Mouse (Mus musculus) kidney, adult 10 weeks (tissue): Measurements from ENCODE around the gene Slc22a7. TPM values are rescaled to one million over a fixed set of nuclear protein-coding genes. Genes with fewer than 3 reads are reported as not detected.

ENCODE experiments used
- polyA plus RNA-seq: library from polyadenylated mRNA; stranded (reverse); fragments of 350-450 nt; fragmentation: Illumina TruSeq; extraction: RNeasy Lipid Tissue Mini Kit (QIAGEN cat#74804); gene quantifications from one replicate; pipeline ENCODE4 v1.2.3, GENCODE M21; 2014; ENCODE audit warnings: low read depth, low replicate concordance

Slc22a7 gene
- polyA plus RNA-seq = 9.3 TPM

GRCm38 (mm10) chr17:46438298-46438873 is at the start of gene Slc22a7:
Gene Slc22a7, minus strand, starts transcription at chr17:46438457.

DNA sequence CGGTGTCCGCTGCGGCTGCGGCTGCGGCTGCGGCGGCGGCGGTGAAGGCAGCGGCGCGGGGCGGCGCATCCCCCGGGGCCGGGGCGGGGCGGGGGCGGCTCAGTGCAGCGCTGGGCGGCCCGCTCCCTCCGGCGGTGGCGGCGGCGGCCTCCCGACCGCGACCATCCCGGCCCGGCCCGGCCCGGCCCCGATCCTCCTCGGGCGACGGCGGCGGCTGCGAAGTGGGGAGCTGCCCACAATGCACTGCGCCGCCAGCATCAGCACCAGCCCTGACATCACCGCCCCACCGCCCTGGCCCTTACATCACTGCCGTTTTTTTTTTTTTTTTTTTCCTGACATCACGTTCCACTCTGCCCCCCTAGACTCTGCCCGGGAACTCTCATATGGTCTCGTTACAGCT is 49.2 kb upstream of the Slc22a7 start, which contains the start of gene Ttbk1:
Ttbk1 (minus strand) TSS at position 245 of the 400 bp plus-strand sequence.

DNA sequence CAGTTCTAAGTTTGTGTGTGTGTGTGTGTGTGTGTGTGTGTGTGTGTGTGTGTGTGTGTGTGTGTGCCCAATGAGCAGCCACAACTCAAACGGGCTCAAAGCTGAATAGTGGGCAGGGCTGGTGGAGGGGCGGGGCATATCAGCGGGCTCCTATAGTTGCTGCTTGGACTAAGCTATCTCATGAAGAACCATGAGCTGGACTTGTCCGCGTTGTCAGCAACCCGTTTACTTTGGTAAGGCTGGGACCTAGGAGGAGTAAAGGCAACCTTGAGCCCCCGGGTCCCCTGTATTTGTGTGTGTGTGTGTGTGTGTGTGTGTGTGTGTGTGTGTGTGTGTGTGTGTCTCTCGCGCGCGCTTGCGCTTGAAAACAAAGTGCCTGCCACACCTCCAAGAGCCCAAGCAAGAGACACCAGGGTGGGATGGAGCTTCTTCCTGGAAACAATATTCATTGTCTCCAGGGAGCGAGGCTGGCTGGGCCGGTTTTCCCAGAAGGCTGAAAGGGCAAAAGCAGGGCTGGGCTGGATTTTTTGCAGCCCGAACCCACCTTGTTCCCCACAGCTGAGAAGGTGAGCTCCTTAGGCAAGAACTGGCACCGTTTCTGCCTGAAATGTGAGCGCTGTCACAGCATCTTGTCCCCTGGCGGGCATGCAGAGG is 9.4 kb downstream of the Slc22a7 start, which contains the start of gene Crip3:
Crip3 (plus strand) TSS at position 166 of the 654 bp plus-strand sequence.

GRCm38 (mm10) chr17:46383294-46384060 is 54.8 kb downstream of the Slc22a7 start, which contains the start of gene Zfp318:
Gene Zfp318, plus strand, starts transcription at chr17:46383731.

Other genes starting within 250 kb of the Slc22a7 start
- gene Polh, start 235.8 kb downstream of the Slc22a7 start, polyA plus RNA-seq = 5.7 TPM
- gene Xpo5, start 235.7 kb downstream of the Slc22a7 start, polyA plus RNA-seq = 14.3 TPM
- 4.5 TPM for gene Polr1c, start 190.4 kb downstream of the Slc22a7 start, polyA plus RNA-seq
- 1.7 TPM for gene Yipf3, start 190.4 kb downstream of the Slc22a7 start, polyA plus RNA-seq
- not detected for gene Lrrc73, start 184.9 kb downstream of the Slc22a7 start, polyA plus RNA-seq
- not detected for gene Tjap1, start 155.4 kb downstream of the Slc22a7 start, polyA plus RNA-seq
- gene Dlk2, start 141.0 kb downstream of the Slc22a7 start, polyA plus RNA-seq = not detected
- gene Abcc10, start 110.1 kb downstream of the Slc22a7 start, polyA plus RNA-seq = 0.36 TPM
- gene Zfp318, start 54.7 kb downstream of the Slc22a7 start, polyA plus RNA-seq = 54.2 TPM
- not detected for gene Crip3, start 9.5 kb downstream of the Slc22a7 start, polyA plus RNA-seq
- gene Ttbk1, start 49.2 kb upstream of the Slc22a7 start, polyA plus RNA-seq = 0.20 TPM
- gene Dnph1, start 58.3 kb upstream of the Slc22a7 start, polyA plus RNA-seq = 7.3 TPM
- gene Cul9, start 107.9 kb upstream of the Slc22a7 start, polyA plus RNA-seq = 3.1 TPM
- not detected for gene Srf, start 117.7 kb upstream of the Slc22a7 start, polyA plus RNA-seq
- gene Ptk7, start 191.0 kb upstream of the Slc22a7 start, polyA plus RNA-seq = 0.16 TPM
- 0.36 TPM for gene Klc4, start 207.6 kb upstream of the Slc22a7 start, polyA plus RNA-seq
- gene Mrpl2, start 207.8 kb upstream of the Slc22a7 start, polyA plus RNA-seq = 2.3 TPM
- gene Cul7, start 211.9 kb upstream of the Slc22a7 start, polyA plus RNA-seq = 0.12 TPM
- 2.3 TPM for gene Rrp36, start 235.9 kb upstream of the Slc22a7 start, polyA plus RNA-seq
- 5.7 TPM for gene Mea1, start 240.3 kb upstream of the Slc22a7 start, polyA plus RNA-seq
- gene Klhdc3, start 242.5 kb upstream of the Slc22a7 start, polyA plus RNA-seq = 3.4 TPM